Mouse (Mus musculus) megakaryocyte, embryonic 14.5 days (primary cell): ENCODE results near the gene Atxn7l1. TPM values are rescaled to one million over a fixed set of nuclear protein-coding genes. Genes with fewer than 3 reads are reported as not detected.

Experiments used
- H3K27me3 ChIP-seq: replicated peaks from 2 replicates; pipeline ENCODE3; 2012; ENCODE audit warnings: inconsistent platforms
- H3K36me3 ChIP-seq: replicated peaks from 2 replicates; pipeline ENCODE3; 2012; ENCODE audit warnings: low read length, inconsistent platforms, mixed read lengths
- H3K4me1 ChIP-seq: 2 replicates; pipeline ENCODE4 v1.6.1; 2012; ENCODE audit warnings: inconsistent platforms
- H3K4me3 ChIP-seq: replicated peaks from 2 replicates; pipeline ENCODE3; 2012; ENCODE audit warnings: moderate library complexity, mild to moderate bottlenecking, inconsistent platforms
- H3K9me3 ChIP-seq: 2 replicates; pipeline ENCODE4 v1.6.1; 2012; ENCODE audit warnings: inconsistent platforms
- FLI1 ChIP-seq: IDR thresholded peaks from 2 replicates; pipeline ENCODE4 v1.6.1; 2012; ENCODE audit warnings: low read length, inconsistent platforms, mixed read lengths
- GATA1 ChIP-seq: IDR thresholded peaks from 3 replicates; pipeline ENCODE4 v1.6.1; 2012; ENCODE audit warnings: mixed read lengths, low read length, inconsistent platforms, borderline replicate concordance
- polyA plus RNA-seq: library from polyadenylated mRNA; stranded (reverse); fragments of >175 nt; gene quantifications from 2 replicates; pipeline ENCODE4 v1.2.3, GENCODE M21; 2012; ENCODE audit warnings: low replicate concordance; ENCODE audit not compliant: insufficient read depth

Gene Atxn7l1
- polyA plus RNA-seq, 1 experiment: 22.5 TPM

DNA sequence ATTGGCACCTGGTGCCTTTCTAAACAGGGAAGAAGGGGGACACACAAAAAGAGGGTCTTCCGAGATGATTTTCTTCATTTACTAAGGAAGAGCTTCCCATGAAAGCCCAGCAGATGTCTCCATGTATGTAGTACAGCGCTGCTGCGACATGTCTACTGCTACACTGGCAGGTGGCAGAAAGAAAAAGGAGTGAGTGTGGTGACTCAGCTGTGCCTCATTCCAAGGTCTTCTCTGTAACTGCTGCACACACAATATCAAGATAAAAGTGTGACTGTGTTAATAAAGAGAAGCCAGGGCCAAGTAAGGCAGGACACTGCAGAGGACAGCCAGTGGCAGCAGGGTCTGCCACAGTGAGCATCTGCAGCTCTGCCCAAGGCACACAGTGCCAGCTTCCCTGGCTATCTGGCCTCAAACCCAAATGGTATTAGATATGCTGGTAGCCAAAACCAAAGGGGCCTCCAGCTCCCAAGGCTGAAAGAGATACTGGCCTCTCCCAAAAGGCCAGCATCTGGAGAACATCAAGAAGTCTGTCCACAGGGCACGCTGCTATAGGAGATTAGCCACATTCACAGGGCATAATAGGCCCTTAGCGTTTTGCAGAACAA lies 212.5 kb downstream of the Atxn7l1 start:
- no peak for TF ChIP-seq FLI1
- TF ChIP-seq GATA1: no peak
- Histone ChIP-seq H3K4me1 (peaks cover 17% of the 10 kb centered on the region), H3K9me3 (no peaks in the 10 kb centered on the region), H3K36me3 (peaks cover 99% of the 10 kb centered on the region), H3K27me3 (no peaks in the 10 kb centered on the region), H3K4me3 (no peak overlapping the region)

DNA sequence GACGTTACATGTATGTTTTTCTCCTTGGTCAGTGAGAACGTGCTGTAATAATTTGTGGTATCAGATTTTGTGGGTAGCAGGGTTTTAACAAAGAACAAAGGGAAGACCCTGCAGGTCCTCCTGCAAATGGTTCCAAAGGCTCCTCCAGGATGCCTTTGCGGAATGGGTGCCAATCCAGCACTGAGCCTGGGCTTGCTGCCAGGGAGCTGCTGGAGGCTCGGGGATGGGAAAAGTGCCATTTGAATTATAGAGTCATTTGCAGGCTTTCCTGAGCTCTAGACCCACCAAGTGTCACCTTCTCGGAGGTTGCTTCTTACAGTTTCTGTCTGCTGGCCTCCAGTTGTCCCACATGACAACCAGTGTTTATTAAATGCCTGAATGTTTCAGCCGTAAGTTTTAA lies 213.2 kb downstream of the Atxn7l1 start:
- Histone ChIP-seq H3K9me3 (no peaks in the 10 kb centered on the region), H3K4me3 (no peak overlapping the region), H3K4me1 (peaks cover 17% of the 10 kb centered on the region), H3K36me3 (peaks cover 99% of the 10 kb centered on the region), H3K27me3 (no peaks in the 10 kb centered on the region)
- TF ChIP-seq GATA1 (no peak), FLI1 (no peak)

DNA sequence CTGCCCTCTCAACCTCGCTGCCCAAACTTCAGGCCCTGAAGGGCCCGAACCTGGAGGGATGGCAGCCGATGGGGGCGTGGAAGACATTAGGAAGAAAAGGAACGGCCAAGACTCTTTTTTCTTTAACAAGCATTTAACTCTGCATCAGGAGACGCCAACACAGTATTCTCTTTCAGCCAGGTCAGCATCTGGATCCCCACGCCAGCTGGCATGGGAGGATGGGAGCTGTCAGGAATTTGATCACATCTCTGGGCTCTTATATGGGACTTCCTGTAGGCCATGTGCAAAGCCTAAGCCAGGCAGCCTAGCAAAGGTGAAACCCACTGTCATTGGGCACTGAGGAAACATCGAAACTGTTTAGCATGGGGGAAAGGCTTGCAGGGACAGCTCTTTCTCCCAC lies 217.0 kb downstream of the Atxn7l1 start:
- Histone ChIP-seq H3K4me1 (peaks cover 20% of the 10 kb centered on the region), H3K36me3 (peaks cover 99% of the 10 kb centered on the region), H3K9me3 (no peaks in the 10 kb centered on the region), H3K27me3 (no peaks in the 10 kb centered on the region), H3K4me3 (no peak overlapping the region)
- TF ChIP-seq GATA1 (no peak), FLI1 (no peak)

DNA sequence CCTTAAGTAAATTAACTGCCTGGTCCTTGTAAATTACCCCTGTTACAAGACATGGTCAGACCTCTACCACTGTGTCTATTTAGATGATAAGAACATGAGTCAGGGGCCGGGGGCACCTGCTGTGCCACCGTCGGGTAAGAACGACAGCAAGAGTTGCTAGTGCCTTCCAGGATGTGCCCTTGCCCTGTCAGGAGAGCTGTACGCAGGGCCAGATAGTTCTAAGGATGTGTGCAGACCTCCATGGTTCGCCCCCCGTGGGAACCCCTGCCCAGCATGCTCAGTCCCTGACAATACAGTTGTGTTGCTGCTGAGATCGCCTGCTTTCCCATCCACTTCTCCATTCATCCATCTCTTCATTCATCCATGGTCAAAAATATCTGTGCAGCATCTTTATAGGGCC lies 217.6 kb downstream of the Atxn7l1 start:
- peaks cover 99% of the 10 kb centered on the region for H3K36me3 ChIP-seq
- TF ChIP-seq FLI1: no peak
- TF ChIP-seq GATA1: no peak

DNA sequence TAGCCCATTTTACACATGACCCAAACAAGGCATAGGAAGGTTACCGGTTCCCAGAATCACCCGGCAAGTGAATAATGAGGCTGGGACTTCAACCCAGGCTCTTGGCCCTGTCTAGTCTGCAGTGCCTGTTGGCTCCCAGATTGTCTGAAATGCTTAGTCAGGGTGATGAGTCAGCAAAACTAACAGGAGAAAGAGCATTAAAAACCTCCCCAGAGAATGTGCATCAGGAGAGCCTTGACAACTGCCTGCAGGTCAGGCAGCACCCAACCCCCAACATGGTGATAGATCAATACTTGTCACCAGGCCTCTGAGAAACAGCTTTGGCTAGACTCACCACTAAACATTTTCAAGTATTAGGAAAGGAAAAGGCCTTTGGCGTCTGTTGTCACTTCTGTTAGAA lies 222.1 kb downstream of the Atxn7l1 start:
- Histone ChIP-seq H3K9me3 (no peaks in the 10 kb centered on the region), H3K4me1 (peaks cover 22% of the 10 kb centered on the region), H3K4me3 (no peak overlapping the region), H3K27me3 (no peaks in the 10 kb centered on the region), H3K36me3 (peaks cover 92% of the 10 kb centered on the region)
- TF ChIP-seq GATA1 (no peak), FLI1 (no peak)

More for the DNA sequence above, 217.6 kb downstream of the Atxn7l1 start:
- no peaks in the 10 kb centered on the region for H3K9me3 ChIP-seq
- H3K4me3 ChIP-seq: no peak overlapping the region
- no peaks in the 10 kb centered on the region for H3K27me3 ChIP-seq
- peaks cover 22% of the 10 kb centered on the region for H3K4me1 ChIP-seq

DNA sequence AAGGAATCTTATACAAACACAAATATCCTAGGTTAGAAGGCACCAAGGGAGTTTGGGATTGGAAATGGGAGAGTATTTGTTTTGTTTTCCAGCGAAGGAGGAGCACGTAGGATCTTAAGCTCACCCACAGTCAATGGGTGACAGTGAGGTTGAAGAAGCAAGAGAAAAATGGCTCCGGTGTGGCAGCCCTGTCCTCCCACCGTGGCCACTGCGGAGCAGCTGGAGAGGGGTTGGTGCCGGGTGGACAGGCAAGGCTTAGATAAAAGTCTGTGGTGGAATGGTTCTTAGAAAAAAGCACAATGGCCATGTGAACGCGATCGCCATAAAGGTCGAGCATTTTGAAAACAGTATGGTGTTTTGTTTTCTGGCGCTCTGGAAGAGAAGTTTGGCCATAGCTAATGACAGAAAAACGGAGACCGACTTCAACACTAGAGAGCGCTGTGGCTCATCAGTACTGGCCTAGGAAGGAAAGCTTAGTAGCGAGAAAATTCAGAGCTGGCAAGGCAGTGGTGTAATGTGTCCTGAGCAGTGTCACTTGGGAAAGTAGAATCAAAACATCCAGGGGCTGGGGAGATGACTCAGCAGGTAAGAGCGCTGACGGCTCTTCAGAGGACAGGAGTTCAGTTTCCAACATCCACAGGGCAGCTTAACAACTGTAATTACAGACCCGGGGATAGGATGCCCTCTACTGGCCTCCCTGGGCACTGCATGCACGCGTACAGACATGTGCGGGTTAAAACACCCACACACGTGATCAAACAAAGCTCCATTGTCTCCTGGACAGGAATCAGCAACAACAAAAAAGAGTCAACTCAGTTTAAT lies 232.3 kb downstream of the Atxn7l1 start:
- peaks cover 6% of the 10 kb centered on the region for H3K36me3 ChIP-seq
- H3K27me3 ChIP-seq: peaks cover under 1% of the 10 kb centered on the region
- peaks cover 18% of the 10 kb centered on the region for H3K4me1 ChIP-seq
- H3K4me3 ChIP-seq: peak overlapping the region; percentile 91
- TF ChIP-seq FLI1 (no peak), GATA1 (no peak)
- no peaks in the 10 kb centered on the region for H3K9me3 ChIP-seq

DNA sequence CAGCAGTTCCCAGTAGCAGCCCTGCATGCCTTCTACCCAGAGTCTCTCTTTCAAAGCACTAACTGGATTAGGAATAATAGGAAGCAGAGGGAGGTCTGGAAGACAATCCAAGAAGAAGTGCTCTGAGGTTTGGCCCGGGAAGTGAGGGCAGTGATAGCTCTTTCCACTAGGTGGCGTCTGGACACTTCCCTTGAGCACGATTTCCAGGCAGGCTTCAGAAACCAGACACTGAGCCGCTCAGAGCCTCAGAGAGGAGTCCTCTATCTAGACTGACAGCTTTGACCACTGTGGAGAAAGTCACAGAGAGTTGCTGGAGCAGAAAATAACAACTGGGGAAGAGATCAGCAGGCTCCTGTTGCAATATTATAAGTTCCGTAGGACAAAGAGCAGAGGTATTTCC lies 241.3 kb downstream of the Atxn7l1 start:
- Histone ChIP-seq H3K27me3 (peaks cover 25% of the 10 kb centered on the region), H3K4me3 (no peak overlapping the region), H3K4me1 (peaks cover 11% of the 10 kb centered on the region), H3K9me3 (no peaks in the 10 kb centered on the region), H3K36me3 (no peaks in the 10 kb centered on the region)
- TF ChIP-seq FLI1 (no peak), GATA1 (no peak)

DNA sequence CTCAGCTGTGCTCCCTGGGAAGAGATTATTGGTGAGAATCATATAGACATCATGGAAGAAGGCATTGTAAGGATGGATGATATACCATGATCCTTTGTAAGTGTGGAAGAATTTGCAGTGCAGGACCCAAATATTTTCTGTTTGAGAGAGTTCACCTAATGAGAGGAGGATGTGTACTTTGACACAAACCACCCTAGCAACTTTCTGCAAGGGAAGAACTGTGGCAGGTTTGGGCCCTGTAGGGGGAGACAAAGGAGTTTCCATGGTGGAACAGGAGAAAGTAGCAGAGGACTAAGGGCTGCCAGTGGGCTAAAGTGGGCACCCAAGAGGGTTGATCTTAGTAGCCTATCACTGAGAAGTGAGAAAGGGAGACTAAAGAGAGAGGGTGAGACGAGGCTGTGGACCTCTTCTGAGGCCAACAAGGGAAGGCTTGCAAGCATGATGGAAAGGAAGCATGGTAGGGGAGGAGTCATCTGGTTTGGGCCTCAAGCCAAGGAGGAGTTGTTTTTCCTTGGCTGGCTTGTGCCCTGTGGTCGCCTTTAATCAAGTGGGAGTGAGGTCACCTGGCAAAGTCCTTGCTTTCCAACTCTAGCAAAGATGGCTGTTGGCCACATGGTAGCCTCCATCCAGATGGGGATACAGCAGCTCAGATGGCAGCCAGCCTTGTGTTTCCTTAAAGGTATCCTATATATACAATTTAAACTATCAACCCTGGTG lies 243.5 kb downstream of the Atxn7l1 start:
- Histone ChIP-seq H3K4me1 (peaks cover 18% of the 10 kb centered on the region), H3K9me3 (no peaks in the 10 kb centered on the region), H3K27me3 (peaks cover 24% of the 10 kb centered on the region), H3K4me3 (no peak overlapping the region), H3K36me3 (no peaks in the 10 kb centered on the region)
- TF ChIP-seq FLI1 (no peak), GATA1 (no peak)

DNA sequence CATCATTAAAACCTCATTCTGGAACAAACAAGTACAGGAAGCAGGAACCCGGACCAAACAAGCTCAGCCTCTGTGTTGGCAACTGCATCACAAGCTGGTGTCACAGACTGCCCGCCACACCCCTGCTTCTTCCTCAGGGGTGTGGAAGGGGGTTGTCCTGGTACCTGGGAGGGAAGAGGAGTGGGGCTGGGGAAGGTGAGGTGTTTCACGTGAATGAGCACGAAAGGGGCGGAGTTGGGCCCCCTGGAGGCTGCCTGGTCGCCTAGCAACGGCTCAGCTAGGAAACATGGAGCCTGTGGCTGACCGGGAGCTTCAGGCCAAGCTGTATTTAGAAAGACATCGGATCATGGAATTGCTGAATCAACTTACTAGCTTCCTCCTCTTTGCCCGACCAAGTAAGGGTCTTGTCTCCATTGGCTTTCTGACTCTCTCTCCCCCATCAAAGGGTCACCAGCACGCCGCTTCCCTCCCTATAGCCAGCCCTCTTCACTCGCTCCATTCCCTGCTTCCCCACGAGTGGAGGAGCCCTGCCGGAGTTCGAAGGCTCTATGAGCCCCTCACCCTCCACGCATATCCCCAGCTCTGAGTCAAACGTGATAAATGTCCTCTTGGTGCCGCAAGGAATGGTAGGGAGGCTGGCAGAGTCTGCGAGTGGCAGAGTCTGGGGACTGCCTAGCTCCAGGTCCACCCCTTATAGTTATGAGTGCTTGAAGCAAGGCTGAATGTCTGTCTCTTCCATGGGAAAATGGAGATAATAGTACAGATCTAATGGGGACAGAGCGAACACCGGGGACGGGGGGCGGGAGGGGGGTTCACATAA lies 247.5 kb downstream of the Atxn7l1 start, which contains the start of gene Efcab10:
Gene Efcab10 (plus strand): TSS at position 51 of the 820 bp plus-strand sequence.
- H3K27me3 ChIP-seq: peaks cover 12% of the 10 kb centered on the region
- no peaks in the 10 kb centered on the region for H3K36me3 ChIP-seq
- H3K4me3 ChIP-seq: no peak within 1 kb of the TSS
- H3K9me3 ChIP-seq: no peaks in the 10 kb centered on the region
- TF ChIP-seq FLI1 (no peak), GATA1 (no peak)
- H3K4me1 ChIP-seq: peaks cover 12% of the 10 kb centered on the region

DNA sequence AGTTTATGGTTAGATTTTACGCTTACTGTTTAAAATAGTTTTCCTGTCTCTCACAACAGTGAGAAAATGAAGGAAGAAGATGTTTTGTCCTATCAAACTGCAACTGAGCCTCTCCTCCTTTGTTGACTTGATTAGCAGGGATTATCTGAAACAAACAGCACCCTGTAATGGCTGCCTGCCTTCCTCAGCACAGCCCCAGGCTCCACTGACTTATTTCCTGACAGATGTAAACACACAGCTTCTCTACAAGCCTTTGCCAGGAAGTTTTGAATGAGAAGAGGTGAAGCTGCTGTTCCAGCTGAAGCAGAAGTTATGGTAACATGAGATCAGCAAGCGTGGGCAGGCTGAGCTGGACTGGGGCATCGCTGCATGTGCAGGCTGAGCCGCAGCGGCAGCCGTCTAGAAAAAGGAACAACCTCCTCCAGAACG lies 255.8 kb downstream of the Atxn7l1 start:
- TF ChIP-seq FLI1: no peak
- TF ChIP-seq GATA1: no peak
- Histone ChIP-seq H3K4me3 (peak overlapping the region; percentile 83), H3K4me1 (peaks cover 27% of the 10 kb centered on the region)

More for the DNA sequence above, 255.8 kb downstream of the Atxn7l1 start:
- Histone ChIP-seq H3K36me3 (no peaks in the 10 kb centered on the region), H3K27me3 (peaks cover 1% of the 10 kb centered on the region), H3K9me3 (no peaks in the 10 kb centered on the region)
